Mouse (Mus musculus): ENCODE results near the gene Napepld. TPM values are rescaled to one million over a fixed set of nuclear protein-coding genes. Genes with fewer than 3 reads are reported as not detected.

The Napepld gene
- polyA plus RNA-seq, 1 experiment from 2014 or later, result 4.2 TPM

GRCm38 (mm10) chr5:21651885-21652612 is 49.1 kb downstream of the Napepld start:
- Histone ChIP-seq H3K4me3 (ENCODE audit: low read depth, low read length) (no peak overlapping the region), H3K36me3 (ENCODE audit: control insufficient read depth, insufficient read depth, low read length) (peaks cover 31% of the 10 kb centered on the region), H3K4me2 (no peak overlapping the region), H3K4me1 (ENCODE audit: control insufficient read depth, insufficient read depth, low read length) (no peaks in the 10 kb centered on the region), H3K9ac (ENCODE audit: low read depth, low read length) (no peak overlapping the region), H3K27ac (ENCODE audit: low read depth, low read length) (no peak overlapping the region), H3K27me3 (ENCODE audit: control insufficient read depth, insufficient read depth, low read length) (no peaks in the 10 kb centered on the region), H3K9me3 (replicated peaks; ENCODE audit: control insufficient read depth, low read length) (no peaks in the 10 kb centered on the region)
- ATAC-seq (replicated peaks; ENCODE audit: insufficient number of reproducible peaks, low FRiP score, low TSS enrichment), result no peak
- 77% methylated on average over 7 of the region's 7 CpGs for WGBS (ENCODE audit: insufficient replicate concordance)

GRCm38 (mm10) chr5:21650736-21651135 is 50.5 kb downstream of the Napepld start:
- H3K4me1 ChIP-seq (ENCODE audit: control insufficient read depth, insufficient read depth, low read length), result peaks cover 3% of the 10 kb centered on the region; the same call in 1 of the 2 replicates
- H3K9me3 ChIP-seq (replicated peaks; ENCODE audit: control insufficient read depth, low read length), result no peaks in the 10 kb centered on the region
- peaks cover 31% of the 10 kb centered on the region for H3K36me3 ChIP-seq (ENCODE audit: control insufficient read depth, insufficient read depth, low read length)
- H3K27me3 ChIP-seq (ENCODE audit: control insufficient read depth, insufficient read depth, low read length), result no peaks in the 10 kb centered on the region
- H3K27ac ChIP-seq (ENCODE audit: low read depth, low read length), result no peak overlapping the region
- H3K9ac ChIP-seq (ENCODE audit: low read depth, low read length), result no peak overlapping the region
- no peak overlapping the region for H3K4me3 ChIP-seq (ENCODE audit: low read depth, low read length)
- 74% methylated on average over 2 of the region's 2 CpGs for WGBS (ENCODE audit: insufficient replicate concordance)
- no peak overlapping the region for H3K4me2 ChIP-seq
- no peak for ATAC-seq (replicated peaks; ENCODE audit: insufficient number of reproducible peaks, low FRiP score, low TSS enrichment)

- WGBS (ENCODE audit: insufficient replicate concordance), result under 1% methylated on average over 24 of the region's 25 CpGs
Observed at GRCm38 (mm10) chr5:21646133-21646491, 55.1 kb downstream of the Napepld start.

GRCm38 (mm10) chr5:21645439-21646132 is 55.6 kb downstream of the Napepld start, which contains the start of the genes Fbxl13 and Armc10:
Gene Fbxl13, minus strand, starts transcription at chr5:21645634.
Gene Armc10, plus strand, starts transcription at chr5:21645813.
- H3K4me1 ChIP-seq (ENCODE audit: control insufficient read depth, insufficient read depth, low read length), result peaks cover 3% of the 10 kb centered on the region; the same call in 1 of the 2 replicates
- H3K9me3 ChIP-seq (replicated peaks; ENCODE audit: control insufficient read depth, low read length), result no peaks in the 10 kb centered on the region
- no peaks in the 10 kb centered on the region for H3K27me3 ChIP-seq (ENCODE audit: control insufficient read depth, insufficient read depth, low read length)
- H3K9ac ChIP-seq (ENCODE audit: low read depth, low read length), result peak within 1 kb of the TSS; percentile 86
- H3K27ac ChIP-seq (ENCODE audit: low read depth, low read length), result peak within 1 kb of the TSS; percentile 71
- peak; percentile 98 for ATAC-seq (replicated peaks; ENCODE audit: insufficient number of reproducible peaks, low FRiP score, low TSS enrichment)
- H3K4me3 ChIP-seq (ENCODE audit: low read depth, low read length), result peak within 1 kb of the TSS; percentile 75
- WGBS (ENCODE audit: insufficient replicate concordance), result 1% methylated on average over 35 of the region's 40 CpGs
- H3K4me2 ChIP-seq, result peak within 1 kb of the TSS; percentile 68
- H3K36me3 ChIP-seq (ENCODE audit: control insufficient read depth, insufficient read depth, low read length), result peaks cover 17% of the 10 kb centered on the region

More at GRCm38 (mm10) chr5:21646133-21646491, 55.1 kb downstream of the Napepld start:
- Histone ChIP-seq H3K4me1 (ENCODE audit: control insufficient read depth, insufficient read depth, low read length) (peaks cover 3% of the 10 kb centered on the region; the same call in 1 of the 2 replicates), H3K27me3 (ENCODE audit: control insufficient read depth, insufficient read depth, low read length) (no peaks in the 10 kb centered on the region), H3K9me3 (replicated peaks; ENCODE audit: control insufficient read depth, low read length) (no peaks in the 10 kb centered on the region), H3K4me2 (peak overlapping the region; percentile 68), H3K9ac (ENCODE audit: low read depth, low read length) (peak overlapping the region; percentile 86), H3K4me3 (ENCODE audit: low read depth, low read length) (peak overlapping the region; percentile 75), H3K36me3 (ENCODE audit: control insufficient read depth, insufficient read depth, low read length) (peaks cover 20% of the 10 kb centered on the region), H3K27ac (ENCODE audit: low read depth, low read length) (peak overlapping the region; percentile 71)
- no peak for ATAC-seq (replicated peaks; ENCODE audit: insufficient number of reproducible peaks, low FRiP score, low TSS enrichment)

GRCm38 (mm10) chr5:21644891-21645438 is 56.2 kb downstream of the Napepld start:
- Histone ChIP-seq H3K27ac (ENCODE audit: low read depth, low read length) (no peak overlapping the region), H3K4me2 (peak overlapping the region; percentile 68), H3K4me1 (ENCODE audit: control insufficient read depth, insufficient read depth, low read length) (peaks cover 3% of the 10 kb centered on the region; the same call in 1 of the 2 replicates), H3K36me3 (ENCODE audit: control insufficient read depth, insufficient read depth, low read length) (peaks cover 13% of the 10 kb centered on the region), H3K4me3 (ENCODE audit: low read depth, low read length) (peak overlapping the region; percentile 75), H3K27me3 (ENCODE audit: control insufficient read depth, insufficient read depth, low read length) (no peaks in the 10 kb centered on the region), H3K9me3 (replicated peaks; ENCODE audit: control insufficient read depth, low read length) (no peaks in the 10 kb centered on the region), H3K9ac (ENCODE audit: low read depth, low read length) (no peak overlapping the region)
- ATAC-seq (replicated peaks; ENCODE audit: insufficient number of reproducible peaks, low FRiP score, low TSS enrichment), result no peak; the same call in none of the 2 replicates
- 14% methylated on average over 14 of the region's 14 CpGs for WGBS (ENCODE audit: insufficient replicate concordance)

- no peaks in the 10 kb centered on the region for H3K9me3 ChIP-seq (replicated peaks; ENCODE audit: control insufficient read depth, low read length)
- no peak for ATAC-seq (replicated peaks; ENCODE audit: insufficient number of reproducible peaks, low FRiP score, low TSS enrichment)
- 40% methylated on average over 1 of the region's 1 CpGs for WGBS (ENCODE audit: insufficient replicate concordance)
Observed at GRCm38 (mm10) chr5:21643606-21644005, 57.6 kb downstream of the Napepld start.

GRCm38 (mm10) chr5:21640961-21641360 is 60.2 kb downstream of the Napepld start:
- H3K36me3 ChIP-seq (ENCODE audit: control insufficient read depth, insufficient read depth, low read length), result no peaks in the 10 kb centered on the region
- H3K9me3 ChIP-seq (replicated peaks; ENCODE audit: control insufficient read depth, low read length), result no peaks in the 10 kb centered on the region

More at GRCm38 (mm10) chr5:21643606-21644005, 57.6 kb downstream of the Napepld start:
- Histone ChIP-seq H3K36me3 (ENCODE audit: control insufficient read depth, insufficient read depth, low read length) (peaks cover 3% of the 10 kb centered on the region), H3K9ac (ENCODE audit: low read depth, low read length) (no peak overlapping the region), H3K4me1 (ENCODE audit: control insufficient read depth, insufficient read depth, low read length) (peaks cover 3% of the 10 kb centered on the region; the same call in 1 of the 2 replicates), H3K27ac (ENCODE audit: low read depth, low read length) (no peak overlapping the region), H3K4me3 (ENCODE audit: low read depth, low read length) (no peak overlapping the region), H3K4me2 (no peak overlapping the region), H3K27me3 (ENCODE audit: control insufficient read depth, insufficient read depth, low read length) (no peaks in the 10 kb centered on the region)

GRCm38 (mm10) chr5:21625916-21626315 is 75.3 kb downstream of the Napepld start:
- Histone ChIP-seq H3K4me2 (no peak overlapping the region), H3K9me3 (replicated peaks; ENCODE audit: control insufficient read depth, low read length) (0 out of 2 replicates have a peak, but pooled peaks cover under 1% of the 10 kb centered on the region), H3K4me1 (ENCODE audit: control insufficient read depth, insufficient read depth, low read length) (no peaks in the 10 kb centered on the region), H3K4me3 (ENCODE audit: low read depth, low read length) (no peak overlapping the region), H3K27me3 (ENCODE audit: control insufficient read depth, insufficient read depth, low read length) (no peaks in the 10 kb centered on the region), H3K36me3 (ENCODE audit: control insufficient read depth, insufficient read depth, low read length) (no peaks in the 10 kb centered on the region), H3K9ac (ENCODE audit: low read depth, low read length) (no peak overlapping the region), H3K27ac (ENCODE audit: low read depth, low read length) (no peak overlapping the region)
- ATAC-seq (replicated peaks; ENCODE audit: insufficient number of reproducible peaks, low FRiP score, low TSS enrichment), result no peak

More at GRCm38 (mm10) chr5:21640961-21641360, 60.2 kb downstream of the Napepld start:
- no peak overlapping the region for H3K27ac ChIP-seq (ENCODE audit: low read depth, low read length)
- no peaks in the 10 kb centered on the region for H3K27me3 ChIP-seq (ENCODE audit: control insufficient read depth, insufficient read depth, low read length)
- H3K4me1 ChIP-seq (ENCODE audit: control insufficient read depth, insufficient read depth, low read length), result no peaks in the 10 kb centered on the region
- WGBS (ENCODE audit: insufficient replicate concordance), result 6% methylated on average over 1 of the region's 1 CpGs
- H3K4me3 ChIP-seq (ENCODE audit: low read depth, low read length), result no peak overlapping the region
- H3K9ac ChIP-seq (ENCODE audit: low read depth, low read length), result no peak overlapping the region
- ATAC-seq (replicated peaks; ENCODE audit: insufficient number of reproducible peaks, low FRiP score, low TSS enrichment), result no peak
- no peak overlapping the region for H3K4me2 ChIP-seq

Measured in heart, embryonic 11.5 days (tissue).